Mouse (Mus musculus) cerebellum, adult 9-11 months (tissue): ENCODE data around the gene Gm21985.
"Not testable (repeated sequence)": the region's sequence is repeated elsewhere in the genome, so short reads cannot be mapped to it uniquely, and the experiment has no call there.

Experiments used
- DNase-seq: peaks from one replicate; pipeline ENCODE4 v3.0.0; 2022

Gene Gm21985

GRCm38 (mm10) chr2:112265448-112266241 is 469 bp upstream of the Gm21985 start, which contains the start of gene Slc12a6:
Gene Slc12a6, plus strand, starts transcription at chr2:112265825.
- peak; percentile 95 for DNase-seq

GRCm38 (mm10) chr2:112266780-112267179 is 666 bp downstream of the Gm21985 start:
- peak; percentile 50 for DNase-seq

- DNase-seq = no peak
These were observed 1.6 kb downstream of the Gm21985 start for GRCm38 (mm10) chr2:112267547-112268269.

DNA sequence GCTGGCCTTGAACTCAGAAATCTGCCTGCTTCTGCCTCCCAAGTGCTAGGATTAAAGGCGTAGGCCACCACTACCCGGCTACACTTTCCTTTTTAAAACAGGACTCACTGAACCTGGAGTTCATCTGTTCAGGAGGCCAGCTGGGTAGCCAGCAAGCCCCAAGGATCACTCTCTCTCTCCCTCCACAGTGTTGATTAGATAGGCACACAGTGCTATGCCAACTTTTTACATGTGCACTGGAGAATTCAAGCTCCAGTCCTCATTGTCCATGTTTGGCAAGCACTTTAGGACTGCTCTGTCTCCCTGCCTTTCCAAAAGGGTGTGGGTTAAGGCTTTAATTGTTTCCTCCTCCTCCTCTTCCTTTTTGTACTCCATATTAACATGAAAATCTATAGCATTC is 3.9 kb downstream of the Gm21985 start:
- DNase-seq = no peak

GRCm38 (mm10) chr2:112272909-112273308 is 6.8 kb downstream of the Gm21985 start:
- no peak for DNase-seq

DNA sequence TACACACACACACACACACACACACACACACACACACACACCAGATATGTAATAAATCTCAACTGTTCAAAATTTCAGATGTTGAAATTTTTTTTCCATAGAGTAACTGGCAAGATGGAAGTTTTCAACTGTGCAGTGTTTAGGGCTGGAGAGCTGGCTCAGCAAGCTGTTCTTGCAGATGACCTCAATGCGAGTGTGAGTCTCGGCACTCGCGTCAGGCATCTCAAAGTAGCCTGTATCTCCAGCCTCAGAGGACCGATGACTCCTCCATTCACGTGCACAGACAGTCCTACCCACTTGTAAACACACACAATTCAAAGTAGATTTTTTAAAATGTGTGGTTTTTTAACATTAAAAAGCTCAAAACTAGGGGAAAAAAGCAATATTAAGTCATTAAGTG is 7.4 kb downstream of the Gm21985 start:
- no peak for DNase-seq

GRCm38 (mm10) chr2:112276870-112277269 is 10.8 kb downstream of the Gm21985 start:
- DNase-seq = no peak

- no peak for DNase-seq
These were observed 16.7 kb downstream of the Gm21985 start for GRCm38 (mm10) chr2:112282846-112283245.

GRCm38 (mm10) chr2:112284363-112285030 is 18.4 kb downstream of the Gm21985 start:
- DNase-seq = no peak

GRCm38 (mm10) chr2:112285031-112285390 is 18.9 kb downstream of the Gm21985 start:
- DNase-seq = no peak

DNA sequence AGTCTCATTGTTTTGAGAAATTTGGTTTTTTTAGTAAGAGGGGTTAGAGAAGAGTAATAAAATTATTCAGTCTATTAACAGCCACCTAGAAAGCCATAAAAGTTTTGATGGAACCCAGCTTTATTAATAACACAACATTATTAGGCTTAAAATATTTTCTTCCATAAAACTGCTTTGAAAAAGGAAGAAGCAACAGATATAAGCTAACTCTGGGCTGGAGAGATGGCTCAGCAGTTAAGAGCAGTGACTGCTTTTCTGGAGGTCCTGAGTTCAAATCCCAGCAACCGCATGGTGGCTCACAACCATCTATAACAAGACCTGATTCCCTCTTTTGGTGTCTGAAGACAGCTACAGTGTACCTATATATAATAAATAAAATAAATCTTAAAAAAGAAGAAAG is 19.9 kb downstream of the Gm21985 start:
- DNase-seq = not testable (repeated sequence)

GRCm38 (mm10) chr2:112287059-112287458 is 20.9 kb downstream of the Gm21985 start:
- DNase-seq = no peak

- DNase-seq = no peak
These were observed 23.4 kb downstream of the Gm21985 start for GRCm38 (mm10) chr2:112289507-112289906.

GRCm38 (mm10) chr2:112292823-112293222 is 26.7 kb downstream of the Gm21985 start:
- peak; percentile 28 for DNase-seq

- DNase-seq = no peak
These were observed 30.1 kb downstream of the Gm21985 start for GRCm38 (mm10) chr2:112296211-112296610.

DNA sequence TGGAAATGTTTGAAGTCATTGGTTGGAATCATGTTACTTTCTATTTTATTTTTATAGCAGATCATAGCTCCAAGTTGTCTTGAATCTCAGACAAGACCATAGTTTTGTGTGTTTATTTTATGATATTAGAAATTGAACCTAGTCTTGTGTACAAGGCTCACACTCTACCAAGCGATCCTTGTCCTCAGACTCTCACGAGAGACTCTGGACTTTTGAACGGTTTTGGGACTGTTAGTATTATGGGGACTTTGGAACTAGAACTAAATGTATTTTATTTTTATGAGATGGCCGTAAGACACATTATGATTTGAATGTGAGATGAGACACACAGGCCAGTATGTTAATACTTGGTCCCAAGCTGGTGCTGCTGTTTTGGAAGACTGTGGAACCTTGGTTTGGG is 32.1 kb downstream of the Gm21985 start:
- DNase-seq = no peak

- DNase-seq = no peak
These were observed 42.6 kb downstream of the Gm21985 start for GRCm38 (mm10) chr2:112308671-112309070.

- DNase-seq = peak; percentile 32
These were observed 43.1 kb downstream of the Gm21985 start for GRCm38 (mm10) chr2:112309161-112309600.

DNA sequence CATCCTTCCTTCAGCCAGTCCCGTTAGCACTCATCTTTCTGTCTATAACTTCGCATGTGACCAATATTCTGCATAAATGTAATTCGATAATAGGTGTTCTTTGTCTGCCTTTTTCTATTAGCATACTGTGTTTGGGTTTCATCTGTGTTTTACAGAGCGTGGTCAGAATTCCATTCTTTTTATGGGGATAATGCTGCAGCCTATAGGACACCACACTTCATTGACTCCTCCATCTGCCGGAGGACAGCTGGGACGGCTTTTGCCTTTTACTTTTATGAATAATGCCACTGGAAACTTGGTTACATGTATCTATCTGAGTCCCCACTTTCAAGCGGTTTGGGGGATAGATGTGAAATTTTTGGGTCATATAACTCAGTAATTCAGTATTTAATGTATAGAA is 49.5 kb downstream of the Gm21985 start:
- no peak for DNase-seq

DNA sequence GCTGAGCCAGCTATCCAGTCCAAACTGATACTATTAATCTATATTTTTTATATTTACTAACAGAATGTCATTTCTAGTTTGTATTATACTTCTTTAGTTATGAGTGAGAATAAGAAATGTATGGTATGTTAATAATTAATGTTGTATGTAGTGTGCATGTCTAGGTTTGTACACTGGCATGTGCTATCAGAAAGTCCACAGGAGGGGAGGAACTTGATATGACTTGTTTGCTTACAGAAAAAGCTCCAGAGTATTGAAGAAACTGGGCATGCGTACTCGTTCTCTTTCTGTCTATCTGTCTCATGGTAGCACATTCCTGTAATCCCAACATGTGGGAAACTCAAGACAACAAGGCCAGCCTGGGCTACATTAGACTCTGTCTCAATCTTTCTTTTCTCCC is 52.1 kb downstream of the Gm21985 start:
- no peak for DNase-seq

GRCm38 (mm10) chr2:112318905-112319304 is 52.8 kb downstream of the Gm21985 start:
- no peak for DNase-seq

DNA sequence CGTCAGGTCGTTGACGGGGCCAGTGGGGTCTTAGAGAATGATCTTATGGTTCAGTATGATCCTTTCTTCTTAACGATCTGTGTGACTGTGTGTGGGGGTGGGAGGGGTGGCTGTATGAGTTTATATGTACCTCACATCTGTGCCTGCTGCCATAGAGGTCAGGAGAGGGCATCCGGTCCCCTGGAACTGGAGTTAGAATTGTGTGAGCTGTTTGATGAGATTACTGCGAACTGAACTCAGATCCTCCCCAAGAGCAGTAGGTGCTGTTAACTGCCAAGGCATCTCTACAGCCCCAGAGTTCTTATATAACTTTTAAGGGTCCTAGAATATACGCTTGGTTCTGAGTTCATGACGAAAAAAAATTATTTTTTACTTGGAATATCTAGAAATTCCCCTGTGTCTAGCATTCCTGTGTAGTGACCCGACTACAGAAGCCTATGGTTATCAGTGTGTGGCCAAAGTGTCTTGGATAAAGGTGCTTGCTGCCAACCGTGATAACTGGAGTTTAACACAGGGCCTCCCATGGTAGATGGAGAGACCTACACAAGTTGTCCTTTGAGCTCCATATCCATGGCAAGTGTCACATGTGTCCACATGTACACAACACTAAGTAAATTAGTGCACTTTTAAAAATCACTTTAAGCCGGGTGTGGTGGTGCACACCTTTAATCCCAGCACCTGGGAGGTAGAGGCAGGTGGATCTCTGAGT is 62.1 kb downstream of the Gm21985 start:
- DNase-seq = no peak
